Mouse (Mus musculus) CD8-positive naive resting alpha-beta T cell, adult 2 months (primary cell): ENCODE measurements around the gene Gm4767.
"Not testable (repeated sequence)": the region's sequence is repeated elsewhere in the genome, so short reads cannot be mapped to it uniquely, and the experiment has no call there.

Experiments used
- DNase-seq, 2 experiments: peaks; one replicate each; pipeline ENCODE4 v3.0.0; 2022; ENCODE audit warnings: low read depth in 2 of 2, low spot score in 2 of 2

Gm4767 gene

GRCm38 (mm10) chr10:81811899-81812298 lies at the start of gene Gm4767:
Gene Gm4767, plus strand, starts transcription at chr10:81812186.
- not testable (repeated sequence) for DNase-seq

GRCm38 (mm10) chr10:81770506-81771403 lies 41.2 kb upstream of the Gm4767 start, which contains the start of gene Gm3055:
Gene Gm3055, minus strand, starts transcription at chr10:81771161.
- DNase-seq = not testable (repeated sequence)

GRCm38 (mm10) chr10:81771404-81771777 lies 40.6 kb upstream of the Gm4767 start:
- DNase-seq = not testable (repeated sequence)

- not testable (repeated sequence) for DNase-seq
These were observed 34.2 kb downstream of the Gm4767 start for GRCm38 (mm10) chr10:81846219-81846618.

DNA sequence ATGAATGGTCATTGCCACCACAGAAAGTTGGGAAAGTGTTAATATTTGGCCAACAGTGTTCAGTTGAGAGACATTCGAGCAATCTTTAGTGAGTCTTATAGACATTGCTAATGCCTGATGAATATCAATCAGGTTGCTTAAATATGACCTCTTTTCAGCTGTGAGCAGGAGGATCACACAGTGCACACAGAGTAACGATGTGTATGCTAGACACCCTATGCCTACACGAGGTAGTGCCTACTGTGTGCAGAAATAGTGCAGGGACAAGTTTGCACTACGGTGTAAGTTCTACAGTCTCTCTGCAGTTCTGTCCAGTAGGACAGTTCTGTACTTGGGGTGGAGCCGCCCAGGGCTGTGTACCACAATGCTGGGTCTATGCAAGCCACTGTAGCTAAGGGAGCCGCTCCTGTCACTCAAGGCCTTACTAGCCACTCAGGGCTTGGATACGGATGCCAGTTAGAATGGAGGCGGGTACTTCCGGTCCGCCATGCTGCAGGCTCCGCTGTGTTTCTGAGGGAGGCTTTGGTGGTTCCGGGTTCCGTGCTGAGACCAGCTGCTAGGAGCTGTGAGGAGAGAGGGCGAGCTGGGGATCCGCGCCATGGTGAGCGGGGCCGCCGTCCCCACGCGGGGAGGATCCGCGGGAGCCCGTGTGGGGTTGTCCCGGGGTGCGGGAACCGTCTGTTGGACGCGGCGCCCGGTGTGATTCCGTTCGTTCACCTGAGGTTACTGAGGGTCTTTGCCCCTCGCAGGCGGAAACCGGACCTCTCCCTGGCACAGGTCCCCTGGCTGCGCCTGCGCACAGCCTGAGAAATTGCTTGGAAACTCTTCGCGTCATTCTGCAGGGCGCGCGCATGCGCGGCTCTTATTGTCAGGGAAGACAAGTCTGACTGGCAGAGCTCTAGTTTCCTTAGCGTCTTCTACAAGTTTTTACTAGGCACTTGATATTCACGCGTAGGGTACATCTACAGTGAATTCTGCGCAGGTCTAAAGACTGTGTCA lies 51.7 kb downstream of the Gm4767 start, which contains the start of gene Gm32687:
Gene Gm32687 (plus strand): TSS at position 526 of the 999 bp plus-strand sequence.
- DNase-seq = not testable (repeated sequence)
